Mouse (Mus musculus) small intestine, adult 2 months (tissue): ENCODE measurements at regions not wholly inside any gene's neighbourhood (a gene's known extent, or its start where the extent isn't known, plus 50 kb on each side); places are given as distances from the start of the nearest gene placed in this dataset.

Experiments used
- CTCF ChIP-seq: fragments of 200-500 bp; IDR thresholded peaks from 2 replicates; pipeline ENCODE4 v1.5.1; 2012; ENCODE audit warnings: low read depth, mild to moderate bottlenecking, control low read depth, inconsistent platforms, low read length, moderate library complexity, mixed read lengths; ENCODE audit not compliant: insufficient replicate concordance, insufficient read length; ENCODE audit errors: extremely low read depth
- POLR2A ChIP-seq: fragments of 200-500 bp; IDR thresholded peaks from 2 replicates; pipeline ENCODE4 v1.6.1; 2012; ENCODE audit warnings: low read depth, mild to moderate bottlenecking, control low read depth, inconsistent platforms, low read length, moderate library complexity

GRCm38 (mm10) chrX:167152611-167153010 lies 56.5 kb downstream of the Tmsb4x start:
- no peak for TF ChIP-seq POLR2A
- TF ChIP-seq CTCF: no peak
